Mouse (Mus musculus) spleen, adult 18-20 months (tissue): Measurements from ENCODE around the gene Cadps2.

ENCODE experiments used
- DNase-seq, 2 experiments: peaks; one replicate each; pipeline ENCODE4 v3.0.0; 2022; ENCODE audit warnings: mixed read lengths in 2 of 2

Cadps2 gene

DNA sequence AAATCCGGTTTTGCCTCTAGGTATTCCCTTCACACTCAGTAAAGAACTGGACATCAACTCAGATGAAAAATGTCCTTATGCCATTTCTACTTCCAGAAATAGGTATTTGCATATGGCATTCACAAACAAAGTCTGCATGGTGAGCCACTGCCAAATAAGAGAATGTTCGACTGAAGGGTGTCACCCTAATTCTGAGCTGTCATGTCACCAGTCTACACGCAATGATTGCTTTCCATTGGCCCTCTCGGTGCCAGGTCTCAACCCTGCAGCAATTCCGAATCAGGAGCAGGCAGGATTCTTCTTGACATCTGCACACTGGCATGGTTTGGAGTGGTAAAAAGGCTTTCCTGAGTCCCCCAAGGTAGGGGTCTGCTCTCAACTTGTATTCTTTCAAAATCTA lies 316.7 kb downstream of the Cadps2 start:
- DNase-seq = no peak

DNA sequence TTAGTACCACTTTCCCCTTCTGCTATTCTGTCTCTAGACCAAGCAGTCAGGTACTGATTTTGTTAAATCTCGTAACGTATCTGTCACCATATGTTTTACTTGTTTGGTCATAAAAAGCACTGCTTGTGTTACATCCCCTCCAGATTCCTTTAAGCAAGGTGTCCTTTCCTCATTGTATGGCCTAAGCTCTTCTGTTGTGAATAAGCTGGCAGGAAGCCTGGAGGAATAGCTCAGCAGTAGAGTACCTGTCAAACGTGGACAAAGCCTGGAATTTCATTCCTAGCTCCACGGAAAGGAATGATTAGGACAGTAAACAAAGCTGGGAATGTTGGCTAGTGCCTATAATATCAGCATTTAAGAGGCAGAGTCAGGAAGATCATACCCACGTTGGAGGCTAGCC lies 340.6 kb downstream of the Cadps2 start:
- no peak for DNase-seq

DNA sequence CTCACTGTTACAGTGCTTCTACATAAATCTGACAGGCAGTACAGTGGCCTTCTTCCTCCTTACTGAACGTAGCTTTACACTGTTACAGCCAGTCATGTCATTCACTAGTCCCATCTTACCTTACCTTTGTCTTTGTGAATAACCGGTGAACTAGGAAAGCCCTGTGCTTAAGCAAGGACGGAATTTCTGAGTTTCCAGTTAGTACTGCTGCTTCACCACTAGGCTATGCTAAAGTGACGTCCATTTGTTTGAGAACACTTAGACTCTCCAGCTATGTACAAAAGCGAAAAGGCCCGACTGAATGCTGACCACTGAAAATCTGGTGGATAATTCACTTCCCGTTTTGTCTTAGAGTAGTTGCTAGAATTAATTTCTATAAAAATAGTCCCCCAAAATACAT lies 347.4 kb downstream of the Cadps2 start:
- no peak for DNase-seq

DNA sequence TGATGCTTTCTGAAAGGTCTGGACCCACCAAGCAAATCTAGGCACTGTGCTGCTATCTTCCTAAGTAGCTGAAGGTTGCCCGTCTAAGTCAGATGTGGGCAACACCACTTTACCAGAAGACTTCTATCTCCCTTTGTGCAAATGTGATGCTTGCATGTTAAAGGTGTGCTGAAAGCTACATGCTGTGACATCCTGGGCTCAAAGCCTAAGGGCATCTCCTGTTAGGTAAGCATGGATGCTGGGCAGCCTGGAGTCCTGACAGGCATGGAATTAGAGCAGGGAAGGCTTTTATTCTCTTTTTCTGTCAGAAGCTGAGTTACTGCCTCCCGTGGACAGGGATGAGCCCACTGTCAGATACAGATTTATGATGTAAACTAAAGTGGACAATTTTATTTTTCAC lies 348.8 kb downstream of the Cadps2 start:
- DNase-seq = no peak

DNA sequence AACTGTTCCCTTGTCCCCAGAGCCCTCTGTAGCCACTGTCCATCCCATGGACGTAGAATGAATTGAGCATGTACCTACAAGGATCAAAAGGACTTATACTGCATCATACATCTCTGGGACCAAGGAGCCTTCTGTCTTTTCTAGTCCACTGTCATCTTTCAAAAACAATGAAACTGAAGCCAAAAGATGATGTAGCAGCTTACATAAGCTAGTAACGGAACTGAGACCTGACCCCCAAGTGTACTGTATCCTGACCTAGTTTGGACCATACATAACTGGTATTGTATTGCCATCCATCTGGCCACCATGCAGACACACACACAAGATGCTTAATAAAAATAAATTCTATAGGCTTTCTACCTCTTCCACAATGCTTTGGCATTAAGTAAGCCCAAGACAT lies 350.2 kb downstream of the Cadps2 start:
- no peak for DNase-seq

DNA sequence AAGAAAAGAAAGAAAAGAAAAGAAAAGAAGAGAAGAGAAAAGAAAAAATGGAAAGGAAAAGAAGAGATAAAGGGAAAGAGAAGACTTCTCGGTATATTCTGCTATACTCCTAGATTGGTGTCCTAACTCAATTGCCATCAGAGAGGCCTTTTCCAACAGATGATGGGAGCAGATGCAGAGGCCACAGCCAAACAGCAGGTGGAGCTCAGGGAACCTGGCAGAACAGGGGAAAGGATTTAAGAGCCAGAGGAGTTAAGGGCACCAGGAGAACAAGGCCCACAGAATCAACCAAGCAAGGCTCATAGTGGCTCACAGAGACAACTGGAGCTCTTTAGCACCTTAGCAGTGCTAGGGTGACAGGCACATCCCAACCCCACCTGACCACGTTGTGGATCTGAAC lies 366.5 kb downstream of the Cadps2 start:
- no peak for DNase-seq

DNA sequence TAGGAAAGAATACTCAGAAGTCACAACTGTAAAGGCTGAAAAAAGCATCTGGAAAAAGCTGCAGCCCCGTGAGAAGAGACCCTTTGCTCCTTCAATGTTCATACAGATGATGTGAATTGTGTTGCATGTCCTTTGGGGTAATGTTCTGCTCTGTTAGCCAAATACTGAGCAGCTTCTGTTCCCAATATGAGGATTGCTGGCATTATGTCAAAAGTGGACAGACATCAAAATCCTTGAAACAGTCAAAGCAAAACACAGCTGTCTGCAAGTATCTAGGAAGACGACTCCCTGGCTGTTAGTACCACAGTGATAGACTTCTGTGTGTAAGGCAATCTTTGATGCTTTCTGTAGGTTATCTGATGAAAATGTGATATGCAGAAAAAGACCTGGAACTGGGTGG lies 367.4 kb downstream of the Cadps2 start:
- DNase-seq = no peak

DNA sequence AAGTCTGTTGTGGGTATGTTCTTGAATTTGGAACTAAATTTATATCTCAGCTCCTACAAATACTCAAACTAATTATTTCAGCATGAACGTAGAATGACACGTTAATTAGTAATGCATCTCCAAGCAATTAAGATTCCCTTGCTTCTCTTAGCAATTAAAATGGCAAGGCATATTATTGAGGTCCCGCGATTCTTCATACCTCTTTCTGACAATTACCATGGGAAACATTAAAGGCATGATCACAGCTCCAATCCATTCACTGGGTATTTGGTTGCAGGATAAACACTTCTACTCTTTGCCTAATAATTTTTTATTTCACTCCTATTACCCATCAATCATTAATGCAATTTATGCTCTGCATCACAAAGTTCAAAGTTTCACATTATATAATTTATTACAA lies 371.3 kb downstream of the Cadps2 start:
- no peak for DNase-seq

DNA sequence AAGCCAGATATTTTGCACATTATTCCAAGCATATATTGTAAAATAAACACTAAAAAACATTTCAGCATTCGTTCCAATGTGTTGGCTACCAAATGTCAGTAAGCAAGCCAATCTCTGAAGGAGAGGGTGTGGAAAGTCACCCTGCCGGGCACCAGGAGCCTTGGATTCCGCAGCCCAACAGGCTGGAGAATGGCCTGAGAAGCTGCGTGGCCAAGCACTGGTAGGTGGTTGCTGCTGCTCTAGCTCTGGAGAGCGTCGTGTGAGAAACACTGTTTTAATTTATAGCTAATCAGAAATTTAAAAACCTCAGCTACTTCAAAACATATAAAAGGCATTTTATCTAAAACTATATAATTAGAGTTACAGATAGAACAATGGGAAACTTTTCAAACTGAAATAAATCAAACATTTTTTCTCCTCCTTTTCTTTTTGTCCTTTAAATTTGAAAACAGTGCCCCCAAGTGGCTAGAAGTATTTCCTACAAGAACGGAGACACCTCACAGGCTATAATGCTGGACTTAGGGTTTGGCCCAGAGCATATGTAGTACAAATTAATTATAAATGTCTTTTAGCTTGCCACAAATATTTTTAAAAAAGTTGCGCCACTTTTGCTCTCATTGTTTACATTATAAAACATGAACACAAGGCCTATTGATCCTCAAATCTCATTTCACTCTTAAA lies 376.5 kb downstream of the Cadps2 start:
- no peak for DNase-seq

DNA sequence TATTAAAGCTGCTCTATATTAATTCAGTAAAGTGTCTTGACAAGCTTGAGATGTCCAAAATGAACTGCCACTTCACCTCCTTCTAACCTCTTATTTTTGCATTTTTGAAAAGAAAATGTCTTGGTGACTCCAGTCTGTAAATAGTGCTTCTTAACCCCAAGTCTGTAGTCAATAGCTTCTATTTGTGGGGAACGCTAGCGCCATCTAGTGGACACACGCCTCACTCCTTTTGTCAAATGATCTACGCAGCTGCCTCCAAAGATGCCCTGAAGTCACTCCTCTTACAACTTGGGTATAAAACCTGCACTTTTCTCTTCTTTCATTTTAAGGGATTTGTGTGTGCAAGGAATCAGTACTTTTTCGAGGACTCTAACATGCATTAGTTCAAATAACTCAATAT lies 381.5 kb downstream of the Cadps2 start:
- DNase-seq = peak in 1 of 2 experiments; percentile 18

DNA sequence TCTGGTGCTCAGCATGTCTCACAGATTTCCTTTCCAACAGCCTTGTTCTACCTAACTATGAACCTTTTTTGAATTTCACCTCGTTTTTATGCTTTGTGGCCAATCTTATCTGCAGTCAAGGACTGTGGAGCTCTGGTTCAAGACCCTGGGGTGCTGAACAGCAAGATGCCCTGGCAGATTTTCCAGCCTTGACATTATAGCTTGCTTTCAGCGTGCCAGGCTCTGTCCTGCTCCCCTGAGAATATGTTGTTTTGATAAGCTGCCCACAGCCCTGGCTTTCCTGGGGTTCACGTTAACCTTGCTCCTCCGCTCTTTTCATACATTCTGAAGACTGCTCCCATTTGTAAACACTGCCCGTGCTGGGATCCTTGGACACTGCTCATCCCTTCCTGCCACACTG lies 385.3 kb downstream of the Cadps2 start:
- no peak for DNase-seq

DNA sequence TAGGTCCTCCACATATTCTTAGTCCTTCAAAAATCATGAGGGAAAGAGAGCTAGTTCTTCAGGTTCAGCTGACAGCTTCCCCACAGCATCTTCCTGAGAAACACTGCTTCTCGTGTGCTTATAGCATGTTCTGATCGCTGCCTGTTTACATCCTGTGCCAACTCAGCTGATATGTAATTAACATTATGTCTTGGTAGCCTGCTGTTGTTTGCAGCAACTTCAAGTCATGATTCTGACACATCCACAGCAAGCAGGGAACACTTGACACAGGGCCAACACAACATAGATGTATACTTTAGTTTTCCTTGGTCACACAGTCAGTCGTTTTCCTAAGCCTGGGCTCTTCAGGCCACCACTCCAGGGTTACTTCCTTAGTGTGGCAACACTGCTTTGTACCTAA lies 399.3 kb downstream of the Cadps2 start:
- no peak for DNase-seq

DNA sequence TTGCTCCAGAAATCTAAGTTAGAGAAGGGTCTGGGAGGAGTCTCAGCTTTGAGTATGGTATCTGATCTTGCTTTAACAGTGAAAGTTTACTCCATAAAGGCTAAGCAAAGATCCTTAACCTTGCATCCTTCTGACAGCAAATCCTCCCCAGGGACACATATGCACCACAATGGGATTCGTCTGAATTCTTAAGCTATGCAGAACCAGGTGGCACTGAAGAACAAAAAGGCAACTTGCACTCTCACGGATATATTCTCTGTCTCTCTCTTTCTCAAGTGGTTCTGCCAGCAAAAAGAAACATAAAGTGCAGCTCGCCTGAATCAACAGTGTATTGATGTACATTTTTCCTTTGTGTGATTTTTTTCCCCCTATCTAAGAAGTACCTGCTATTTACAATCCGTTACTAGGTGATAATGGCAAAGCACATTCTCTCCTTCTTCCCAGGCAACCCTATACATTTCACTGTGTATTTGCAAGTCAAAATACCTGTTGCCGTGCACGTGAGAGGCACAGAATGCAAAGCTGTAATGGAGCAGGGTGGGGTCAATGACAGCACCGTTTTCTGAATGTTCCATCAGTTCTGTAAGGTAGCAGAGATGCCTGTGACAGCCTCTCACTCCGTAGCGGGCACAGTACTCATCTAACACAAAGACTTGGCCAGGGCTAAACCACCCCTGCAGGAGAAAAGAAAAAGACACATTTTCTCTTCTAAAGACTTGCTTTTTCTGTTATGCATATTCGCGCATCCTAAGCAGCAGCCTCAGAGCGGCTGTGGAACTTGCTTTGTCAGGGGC lies 428.8 kb downstream of the Cadps2 start:
- no peak for DNase-seq

DNA sequence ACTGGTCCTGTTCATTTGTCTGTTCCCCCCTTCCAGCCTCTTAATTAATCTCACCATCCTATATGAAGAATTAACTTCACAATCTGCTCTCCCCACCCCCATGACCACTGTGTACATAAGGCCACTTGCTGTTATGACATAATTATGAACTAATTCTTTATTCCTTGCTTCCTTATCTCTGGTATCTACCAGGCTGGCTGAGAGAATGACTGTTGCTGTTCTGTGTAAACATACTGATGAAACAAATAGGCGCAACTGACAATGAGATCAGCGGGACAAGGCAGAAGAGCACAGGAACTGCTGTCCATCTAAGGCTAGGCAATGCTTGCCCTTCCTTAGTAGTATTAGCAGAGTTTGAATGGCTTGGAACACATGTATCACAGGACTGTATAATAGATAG lies 445.1 kb downstream of the Cadps2 start:
- no peak for DNase-seq

DNA sequence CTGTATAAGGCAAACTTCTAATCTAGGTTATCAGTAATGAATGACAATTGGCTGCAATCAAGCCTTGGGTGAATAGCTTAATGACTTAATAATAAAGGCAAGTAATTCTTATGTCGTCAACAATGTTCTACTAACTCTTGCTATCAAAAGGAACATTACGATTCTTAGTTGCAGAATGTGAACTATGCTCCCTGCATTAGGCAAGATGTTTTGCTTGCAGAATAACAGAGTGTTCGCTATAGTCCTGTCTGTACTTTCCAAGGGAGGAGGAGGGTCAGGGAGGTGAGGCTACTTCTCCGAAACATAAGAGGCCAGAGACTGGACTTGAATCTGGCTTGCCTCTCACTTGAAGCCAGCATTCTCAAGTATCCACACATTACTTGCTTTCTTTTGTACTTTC lies 446.5 kb downstream of the Cadps2 start:
- no peak for DNase-seq

DNA sequence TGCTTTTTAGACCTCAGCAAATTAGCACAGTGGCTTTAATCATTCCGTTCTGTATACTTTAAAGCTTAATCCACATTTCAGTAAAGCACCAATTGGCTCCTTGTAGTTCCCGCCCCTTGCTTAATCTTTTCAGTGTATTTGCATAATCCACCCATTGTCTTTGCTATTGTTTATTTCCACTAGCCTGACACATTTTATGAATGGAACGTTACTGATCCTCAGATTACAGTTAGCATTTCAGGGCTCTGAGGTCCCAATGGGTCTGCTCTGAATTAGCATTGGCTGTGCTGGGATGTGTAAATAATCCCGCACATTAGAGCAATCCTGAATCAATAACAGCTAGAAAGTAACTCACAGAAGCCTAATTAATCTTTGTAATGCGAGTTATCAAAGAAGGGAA lies 452.5 kb downstream of the Cadps2 start:
- DNase-seq = no peak

DNA sequence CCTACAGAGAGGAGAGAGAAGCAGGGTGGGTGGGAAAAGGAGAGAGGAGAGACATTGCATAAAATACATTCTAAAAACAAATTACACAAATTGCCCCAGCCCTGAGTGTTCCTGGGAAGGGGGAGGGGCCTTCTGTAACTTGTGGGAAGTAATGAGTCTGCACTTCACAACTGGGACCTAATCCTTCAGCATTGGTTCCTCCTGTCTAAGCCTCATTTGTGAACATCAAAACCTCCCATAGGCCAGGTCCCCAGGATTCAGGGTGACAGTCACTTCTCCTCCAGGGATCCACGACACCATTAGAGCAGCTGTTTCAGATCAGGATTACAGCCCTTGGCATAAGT lies 456.2 kb downstream of the Cadps2 start:
- DNase-seq = no peak

DNA sequence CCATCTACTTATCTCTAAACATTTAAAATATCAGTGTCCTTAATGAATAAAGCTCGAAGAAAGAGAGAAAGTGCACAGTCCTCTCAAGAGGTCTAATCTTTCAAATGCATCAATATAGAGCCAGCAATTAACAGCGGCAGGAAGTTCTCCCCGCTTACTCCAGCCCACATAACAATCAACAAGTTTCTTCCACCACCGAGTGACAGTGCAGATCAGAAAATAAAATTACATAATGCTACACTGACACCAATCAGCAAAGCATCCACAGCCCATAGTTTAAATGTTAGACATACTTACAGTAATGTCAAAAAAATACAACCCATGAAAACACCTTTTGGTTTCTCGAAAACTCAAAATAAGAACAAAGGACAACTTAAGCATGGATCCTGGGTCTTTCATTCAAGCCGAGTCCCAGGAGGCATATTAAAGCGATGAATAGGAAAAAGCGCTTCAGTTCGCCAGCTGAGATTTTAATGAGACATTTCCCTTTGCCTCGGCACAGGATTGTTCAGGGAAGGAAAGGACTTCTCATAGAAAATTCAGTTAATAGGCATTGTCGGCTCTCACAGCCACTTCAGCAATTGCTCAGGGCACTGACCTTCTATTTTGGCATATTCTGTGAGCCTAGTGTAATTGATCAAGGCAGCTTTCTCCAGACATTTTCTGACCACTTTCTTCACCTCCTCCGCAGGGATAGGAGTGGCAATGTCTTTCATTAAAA lies 456.8 kb downstream of the Cadps2 start:
- DNase-seq = no peak

DNA sequence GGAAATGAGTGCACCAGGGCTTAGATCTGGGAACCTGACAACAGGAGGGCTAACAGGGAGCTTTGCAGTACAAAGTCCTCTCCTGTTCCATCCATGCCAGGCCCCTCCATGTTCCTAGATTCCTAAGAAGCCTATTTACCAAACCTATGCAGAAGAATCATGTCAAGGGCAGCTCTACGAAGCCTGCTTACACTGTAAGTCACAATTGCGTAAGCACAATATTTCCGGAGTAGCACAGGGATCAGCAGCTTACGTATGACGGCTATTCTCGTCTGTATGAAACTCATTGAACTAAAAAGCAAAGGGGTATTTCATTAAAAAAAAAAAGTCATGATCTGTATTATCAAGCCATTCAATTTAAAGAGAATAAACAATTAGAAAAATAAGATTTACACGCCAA lies 462.9 kb downstream of the Cadps2 start:
- DNase-seq = no peak

DNA sequence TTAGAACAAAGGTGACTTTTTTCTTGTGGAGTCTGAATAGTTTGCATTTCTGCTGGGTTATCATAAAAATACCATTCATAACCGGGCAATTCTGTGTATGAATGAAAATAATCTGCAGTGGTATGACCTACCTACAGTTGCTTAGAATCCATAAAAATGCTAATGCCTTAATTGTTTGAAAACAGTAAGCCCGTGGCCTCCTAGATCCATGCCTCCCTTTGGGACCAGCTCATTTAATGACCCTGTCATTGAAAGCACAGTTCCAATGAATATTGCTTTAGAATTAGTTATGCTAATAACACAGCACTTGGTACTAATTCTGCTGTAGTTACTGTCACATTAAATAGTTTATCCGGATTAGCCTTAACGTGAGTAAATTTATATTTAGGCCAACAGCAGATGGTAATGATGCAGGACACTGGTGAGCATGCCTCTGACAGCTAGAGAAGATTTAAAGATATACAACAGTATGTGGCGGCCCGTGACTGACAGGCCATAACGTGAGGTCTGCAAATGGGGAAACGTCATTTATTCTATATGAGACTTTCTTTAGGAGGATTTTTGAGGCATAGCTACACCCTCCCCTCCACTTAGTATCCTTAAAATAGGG lies 477.3 kb downstream of the Cadps2 start:
- no peak for DNase-seq

DNA sequence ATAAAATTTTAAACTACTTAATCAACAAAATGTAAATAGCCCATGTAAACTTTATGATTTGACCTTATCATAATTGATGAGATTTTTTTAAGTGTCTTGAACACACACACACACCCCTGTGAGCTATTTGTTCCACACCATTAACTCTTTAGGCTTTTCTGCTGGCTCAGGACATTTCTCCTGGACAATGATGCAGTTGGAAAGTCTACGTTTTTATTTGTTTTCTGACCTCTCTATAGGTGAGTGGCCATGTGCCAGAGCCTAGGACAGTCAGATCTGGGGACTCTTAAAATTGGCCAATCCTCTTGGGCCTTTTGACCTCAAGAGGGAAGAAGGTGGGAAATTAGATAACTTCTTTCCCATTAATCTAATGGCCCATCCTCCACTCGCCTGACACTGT lies 478.6 kb downstream of the Cadps2 start:
- DNase-seq = no peak

DNA sequence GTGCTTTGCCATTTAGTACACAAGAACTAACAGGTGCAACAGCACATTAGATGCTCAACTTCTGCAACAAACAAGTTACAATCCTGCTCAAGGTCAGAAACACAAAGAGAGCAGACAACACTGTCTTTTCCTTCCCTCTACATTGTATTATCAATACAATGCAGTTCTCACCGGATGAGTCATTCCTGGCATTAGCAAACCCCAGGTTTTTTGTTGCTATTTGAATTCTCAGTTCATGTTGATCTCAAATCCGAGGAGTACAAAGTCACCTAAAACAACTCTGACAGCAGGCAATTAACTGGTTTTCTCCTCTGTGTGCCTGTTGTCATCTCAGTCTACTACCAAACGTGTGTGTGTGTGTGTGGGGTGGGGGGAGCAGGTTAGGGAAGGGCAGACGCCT lies 483.1 kb downstream of the Cadps2 start:
- no peak for DNase-seq

DNA sequence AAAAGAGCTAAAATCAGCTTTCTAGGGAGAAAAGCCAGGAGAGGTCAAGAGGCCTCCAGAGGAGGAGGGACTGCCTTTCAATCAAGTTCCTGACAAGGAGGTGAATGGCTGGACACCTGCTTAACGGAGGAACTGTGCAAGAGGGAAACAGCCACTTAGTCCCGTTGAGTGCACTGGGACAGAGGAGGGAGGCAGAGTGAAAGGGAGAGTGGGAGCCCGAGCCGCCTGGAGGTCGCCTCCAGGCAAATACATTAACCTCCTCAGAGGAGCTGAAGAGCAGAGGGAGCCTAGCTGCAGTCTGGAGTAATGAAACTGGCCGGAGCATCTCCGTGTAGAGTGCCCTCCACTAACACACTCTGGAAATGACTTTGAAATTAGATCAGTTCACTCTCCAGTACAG lies 485.7 kb downstream of the Cadps2 start:
- DNase-seq = no peak
